Mouse (Mus musculus): ENCODE results near the gene Ap2a1. TPM values are rescaled to one million over a fixed set of nuclear protein-coding genes. Genes with fewer than 3 reads are reported as not detected.

Ap2a1 gene
- polyA plus RNA-seq, 1 experiment, result 69.9 TPM

- WGBS, result 90% methylated on average over 12 of the region's 12 CpGs
- Histone ChIP-seq H3K4me3 (ENCODE audit: extremely low read depth, insufficient read depth, insufficient read length) (no peak overlapping the region), H3K27ac (ENCODE audit: insufficient read depth, low read length) (no peak overlapping the region), H3K36me3 (ENCODE audit: control insufficient read depth, insufficient read depth, low read length) (no peaks in the 10 kb centered on the region), H3K27me3 (ENCODE audit: control insufficient read depth, insufficient read depth, low read length) (no peaks in the 10 kb centered on the region; the same call in 1 of the 2 replicates), H3K4me1 (ENCODE audit: control insufficient read depth, insufficient read depth, insufficient read length) (peaks cover 11% of the 10 kb centered on the region)
- no peak for DNase-seq (ENCODE audit: low read depth in 1 of 2, low spot score in 2 of 2)
- TF ChIP-seq POLR2A (IDR thresholded peaks at IDR 0.05; ENCODE audit: low read depth, low read length) (no peak), CTCF (IDR thresholded peaks at IDR 0.05; ENCODE audit: extremely low read depth, insufficient read depth, insufficient read length, insufficient replicate concordance) (no peak)
Observed at GRCm38 (mm10) chr7:44954091-44954885, 25.0 kb upstream of the Ap2a1 start.

- peaks cover 11% of the 10 kb centered on the region for H3K4me1 ChIP-seq (ENCODE audit: control insufficient read depth, insufficient read depth, insufficient read length)
- no peak overlapping the region for H3K4me3 ChIP-seq (ENCODE audit: extremely low read depth, insufficient read depth, insufficient read length)
- DNase-seq (ENCODE audit: low read depth in 1 of 2, low spot score in 2 of 2), result no peak
- WGBS, result 77% methylated on average over 14 of the region's 14 CpGs
- H3K27me3 ChIP-seq (ENCODE audit: control insufficient read depth, insufficient read depth, low read length), result no peaks in the 10 kb centered on the region; the same call in 1 of the 2 replicates
- no peaks in the 10 kb centered on the region for H3K36me3 ChIP-seq (ENCODE audit: control insufficient read depth, insufficient read depth, low read length)
- TF ChIP-seq POLR2A (IDR thresholded peaks at IDR 0.05; ENCODE audit: low read depth, low read length) (no peak), CTCF (IDR thresholded peaks at IDR 0.05; ENCODE audit: extremely low read depth, insufficient read depth, insufficient read length, insufficient replicate concordance) (no peak)
- no peak overlapping the region for H3K27ac ChIP-seq (ENCODE audit: insufficient read depth, low read length)
Observed at GRCm38 (mm10) chr7:44953561-44953960, 24.3 kb upstream of the Ap2a1 start.

- no peaks in the 10 kb centered on the region for H3K36me3 ChIP-seq (ENCODE audit: control insufficient read depth, insufficient read depth, low read length)
- TF ChIP-seq POLR2A (IDR thresholded peaks at IDR 0.05; ENCODE audit: low read depth, low read length) (no peak), CTCF (IDR thresholded peaks at IDR 0.05; ENCODE audit: extremely low read depth, insufficient read depth, insufficient read length, insufficient replicate concordance) (no peak)
- H3K4me1 ChIP-seq (ENCODE audit: control insufficient read depth, insufficient read depth, insufficient read length), result peaks cover 11% of the 10 kb centered on the region
- peak overlapping the region; percentile 47 for H3K4me3 ChIP-seq (ENCODE audit: extremely low read depth, insufficient read depth, insufficient read length)
- 5% methylated on average over 24 of the region's 24 CpGs for WGBS
- DNase-seq (ENCODE audit: low read depth in 1 of 2, low spot score in 2 of 2), result peak in 1 of 2 experiments; percentile 66
- no peaks in the 10 kb centered on the region; the same call in 1 of the 2 replicates for H3K27me3 ChIP-seq (ENCODE audit: control insufficient read depth, insufficient read depth, low read length)
- no peak overlapping the region for H3K27ac ChIP-seq (ENCODE audit: insufficient read depth, low read length)
Observed at GRCm38 (mm10) chr7:44952611-44953306, 23.5 kb upstream of the Ap2a1 start.

GRCm38 (mm10) chr7:44951960-44952359 lies 22.7 kb upstream of the Ap2a1 start:
- TF ChIP-seq POLR2A (IDR thresholded peaks at IDR 0.05; ENCODE audit: low read depth, low read length) (no peak), CTCF (IDR thresholded peaks at IDR 0.05; ENCODE audit: extremely low read depth, insufficient read depth, insufficient read length, insufficient replicate concordance) (no peak)
- Histone ChIP-seq H3K36me3 (ENCODE audit: control insufficient read depth, insufficient read depth, low read length) (no peaks in the 10 kb centered on the region), H3K27ac (ENCODE audit: insufficient read depth, low read length) (no peak overlapping the region), H3K4me1 (ENCODE audit: control insufficient read depth, insufficient read depth, insufficient read length) (peaks cover 11% of the 10 kb centered on the region), H3K4me3 (ENCODE audit: extremely low read depth, insufficient read depth, insufficient read length) (peak overlapping the region; percentile 47; the same call in 1 of the 2 replicates), H3K27me3 (ENCODE audit: control insufficient read depth, insufficient read depth, low read length) (no peaks in the 10 kb centered on the region; the same call in 1 of the 2 replicates)
- no peak for DNase-seq (ENCODE audit: low read depth in 1 of 2, low spot score in 2 of 2)
- WGBS, result 3% methylated on average over 10 of the region's 10 CpGs

- 32% methylated on average over 6 of the region's 6 CpGs for WGBS
- no peak for TF ChIP-seq POLR2A (IDR thresholded peaks at IDR 0.05; ENCODE audit: low read depth, low read length)
- no peak for TF ChIP-seq CTCF (IDR thresholded peaks at IDR 0.05; ENCODE audit: extremely low read depth, insufficient read depth, insufficient read length, insufficient replicate concordance)
Observed at GRCm38 (mm10) chr7:44949922-44950321, 20.6 kb upstream of the Ap2a1 start.

GRCm38 (mm10) chr7:44942904-44943303 lies 13.6 kb upstream of the Ap2a1 start, which contains the start of gene Tsks:
Tsks (plus strand) TSS chr7:44943204.
- Histone ChIP-seq H3K4me1 (ENCODE audit: control insufficient read depth, insufficient read depth, insufficient read length) (no peaks in the 10 kb centered on the region), H3K27me3 (ENCODE audit: control insufficient read depth, insufficient read depth, low read length) (0 out of 2 replicates have a peak, but pooled peaks cover 1% of the 10 kb centered on the region), H3K36me3 (ENCODE audit: control insufficient read depth, insufficient read depth, low read length) (no peaks in the 10 kb centered on the region), H3K27ac (ENCODE audit: insufficient read depth, low read length) (no peak within 1 kb of the TSS), H3K4me3 (ENCODE audit: extremely low read depth, insufficient read depth, insufficient read length) (no peak within 1 kb of the TSS)
- 89% methylated on average over 7 of the region's 7 CpGs for WGBS
- no peak for TF ChIP-seq CTCF (IDR thresholded peaks at IDR 0.05; ENCODE audit: extremely low read depth, insufficient read depth, insufficient read length, insufficient replicate concordance)
- no peak for TF ChIP-seq POLR2A (IDR thresholded peaks at IDR 0.05; ENCODE audit: low read depth, low read length)
- no peak for DNase-seq (ENCODE audit: low read depth in 1 of 2, low spot score in 2 of 2)

More at GRCm38 (mm10) chr7:44949922-44950321, 20.6 kb upstream of the Ap2a1 start:
- Histone ChIP-seq H3K27me3 (ENCODE audit: control insufficient read depth, insufficient read depth, low read length) (peaks cover 1% of the 10 kb centered on the region; the same call in 1 of the 2 replicates), H3K36me3 (ENCODE audit: control insufficient read depth, insufficient read depth, low read length) (no peaks in the 10 kb centered on the region), H3K4me3 (ENCODE audit: extremely low read depth, insufficient read depth, insufficient read length) (no peak overlapping the region), H3K27ac (ENCODE audit: insufficient read depth, low read length) (no peak overlapping the region), H3K4me1 (ENCODE audit: control insufficient read depth, insufficient read depth, insufficient read length) (peaks cover 11% of the 10 kb centered on the region)
- DNase-seq (ENCODE audit: low read depth in 1 of 2, low spot score in 2 of 2), result no peak
